Mouse (Mus musculus) megakaryocyte, embryonic 14.5 days (primary cell): ENCODE data around the gene Cldn16.

Experiments
- FLI1 ChIP-seq: IDR thresholded peaks from 2 replicates; pipeline ENCODE4 v1.6.1; 2012; ENCODE audit warnings: low read length, inconsistent platforms, mixed read lengths
- GATA1 ChIP-seq: IDR thresholded peaks from 3 replicates; pipeline ENCODE4 v1.6.1; 2012; ENCODE audit warnings: mixed read lengths, low read length, inconsistent platforms, borderline replicate concordance

DNA sequence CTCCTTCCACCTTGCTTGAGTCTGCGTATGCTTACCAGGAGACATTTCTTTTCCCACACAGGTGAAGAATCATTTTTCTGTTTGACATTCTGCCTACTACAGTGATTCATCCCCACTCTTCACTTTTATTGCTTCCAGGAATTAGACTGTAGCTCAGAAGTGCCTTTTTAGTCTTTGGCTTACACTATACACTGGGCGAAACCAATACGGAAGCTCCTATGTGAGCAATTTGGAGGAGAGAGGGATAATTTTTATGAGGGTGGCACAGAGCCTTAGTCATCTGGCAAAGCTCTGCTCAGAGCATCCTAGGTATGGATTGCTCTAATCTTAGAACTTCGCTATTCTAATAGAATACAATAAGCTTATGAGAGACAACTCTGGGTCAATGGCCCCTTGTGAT lies 40.9 kb upstream of the Cldn16 start:
- TF ChIP-seq GATA1, result no peak
- TF ChIP-seq FLI1, result no peak
